Mouse (Mus musculus): Measurements from ENCODE around the gene Slco2a1. TPM values are rescaled to one million over a fixed set of nuclear protein-coding genes. Genes with fewer than 3 reads are reported as not detected.
"Not testable (repeated sequence)": the region's sequence is repeated elsewhere in the genome, so short reads cannot be mapped to it uniquely, and the experiment has no call there.

The Slco2a1 gene
- total RNA-seq, 2 experiments from 2014 or later: 0.92 to 1.8 TPM

- DNase-seq: no peak
These were observed 98.2 kb downstream of the Slco2a1 start for GRCm38 (mm10) chr9:103086736-103087135.

GRCm38 (mm10) chr9:103087301-103087700 lies 98.8 kb downstream of the Slco2a1 start:
- DNase-seq: no peak

GRCm38 (mm10) chr9:103088661-103089060 lies 100.1 kb downstream of the Slco2a1 start:
- no peak for DNase-seq

- peak; percentile 33 for DNase-seq
These were observed 101.8 kb downstream of the Slco2a1 start for GRCm38 (mm10) chr9:103090116-103090875.

- DNase-seq: no peak
These were observed 102.7 kb downstream of the Slco2a1 start for GRCm38 (mm10) chr9:103091039-103091883.

GRCm38 (mm10) chr9:103092248-103092647 lies 103.7 kb downstream of the Slco2a1 start:
- DNase-seq: peak; percentile 84

GRCm38 (mm10) chr9:103093681-103094080 lies 105.2 kb downstream of the Slco2a1 start:
- no peak for DNase-seq

- DNase-seq: not testable (repeated sequence)
These were observed 119.9 kb downstream of the Slco2a1 start for GRCm38 (mm10) chr9:103108341-103108798.

GRCm38 (mm10) chr9:103108943-103109670 lies 120.6 kb downstream of the Slco2a1 start:
- DNase-seq: no peak

- no peak for DNase-seq
These were observed 121.4 kb downstream of the Slco2a1 start for GRCm38 (mm10) chr9:103109911-103110310.

GRCm38 (mm10) chr9:103110727-103111501 lies 122.4 kb downstream of the Slco2a1 start:
- DNase-seq: no peak

GRCm38 (mm10) chr9:103111621-103112470 lies 123.3 kb downstream of the Slco2a1 start, which contains the start of gene Rab6b:
TSS of gene Rab6b (plus strand) at chr9:103111787.
- DNase-seq: peak; percentile 43

- peak; percentile 42 for DNase-seq
These were observed 124.2 kb downstream of the Slco2a1 start for GRCm38 (mm10) chr9:103112471-103113271.

GRCm38 (mm10) chr9:103113351-103113750 lies 124.8 kb downstream of the Slco2a1 start:
- no peak for DNase-seq

- no peak for DNase-seq
These were observed 125.8 kb downstream of the Slco2a1 start for GRCm38 (mm10) chr9:103114326-103114725.

GRCm38 (mm10) chr9:103114901-103115300 lies 126.4 kb downstream of the Slco2a1 start:
- DNase-seq: no peak

- DNase-seq: no peak
These were observed 128.4 kb downstream of the Slco2a1 start for GRCm38 (mm10) chr9:103116941-103117340.

- DNase-seq: no peak
These were observed 129.0 kb downstream of the Slco2a1 start for GRCm38 (mm10) chr9:103117495-103117894.

GRCm38 (mm10) chr9:103117951-103118350 lies 129.4 kb downstream of the Slco2a1 start:
- DNase-seq: no peak
